Mouse (Mus musculus): Measurements from ENCODE around the gene Cox5b. TPM values are rescaled to one million over a fixed set of nuclear protein-coding genes. Genes with fewer than 3 reads are reported as not detected.

Gene Cox5b
- polyA plus RNA-seq, 1 experiment = 760 TPM

Other genes with a start within 250 kb of the Cox5b start
- gene Lman2l, start 246.2 kb upstream of the Cox5b start, polyA plus RNA-seq (2012; rRNA removed) = 8.1 and 9.3 TPM in 2 replicates
- gene Cnnm4, start 219.8 kb upstream of the Cox5b start, polyA plus RNA-seq (2012; rRNA removed) = 103 and 109 TPM in 2 replicates
- 12.8 and 13.7 TPM in 2 replicates for gene Cnnm3, start 179.6 kb upstream of the Cox5b start, polyA plus RNA-seq (2012; rRNA removed)
- 6.5 and 8.1 TPM in 2 replicates for gene Ankrd23, start 154.6 kb upstream of the Cox5b start, polyA plus RNA-seq (2012; rRNA removed)
- gene Gm42417, start 152.0 kb upstream of the Cox5b start, polyA plus RNA-seq (2012; rRNA removed) = 0.08 TPM in 1 of 2 replicates, not detected in the other
- 9.4 and 11.2 TPM in 2 replicates for gene Ankrd39, start 144.0 kb upstream of the Cox5b start, polyA plus RNA-seq (2012; rRNA removed)
- gene Sema4c, start 133.1 kb upstream of the Cox5b start, polyA plus RNA-seq (2012; rRNA removed) = 4.7 and 6.7 TPM in 2 replicates
- gene Fam178b, start 8.3 kb upstream of the Cox5b start, polyA plus RNA-seq (2012; rRNA removed) = 0.73 and 1.2 TPM in 2 replicates
- gene 4933424G06Rik, start 18.7 kb downstream of the Cox5b start, polyA plus RNA-seq (2012; rRNA removed) = not detected in 2 replicates
- gene Actr1b, start 23.0 kb downstream of the Cox5b start, polyA plus RNA-seq (2012; rRNA removed) = 80.7 and 107 TPM in 2 replicates
- gene Zap70, start 70.3 kb downstream of the Cox5b start, polyA plus RNA-seq (2012; rRNA removed) = 6.9 and 8.0 TPM in 2 replicates

All from large intestine, adult 2 months (tissue).